Mouse (Mus musculus) frontal cortex, postnatal 36 days (tissue): ENCODE measurements around the gene Gal3st3.
"Not testable (repeated sequence)": the region's sequence is repeated elsewhere in the genome, so short reads cannot be mapped to it uniquely, and the experiment has no call there.

Experiments
- DNase-seq, 2 experiments: peaks; one replicate each; pipeline ENCODE4 v3.0.0; 2022; ENCODE audit warnings: low spot score in 2 of 2

Gal3st3 gene

DNA sequence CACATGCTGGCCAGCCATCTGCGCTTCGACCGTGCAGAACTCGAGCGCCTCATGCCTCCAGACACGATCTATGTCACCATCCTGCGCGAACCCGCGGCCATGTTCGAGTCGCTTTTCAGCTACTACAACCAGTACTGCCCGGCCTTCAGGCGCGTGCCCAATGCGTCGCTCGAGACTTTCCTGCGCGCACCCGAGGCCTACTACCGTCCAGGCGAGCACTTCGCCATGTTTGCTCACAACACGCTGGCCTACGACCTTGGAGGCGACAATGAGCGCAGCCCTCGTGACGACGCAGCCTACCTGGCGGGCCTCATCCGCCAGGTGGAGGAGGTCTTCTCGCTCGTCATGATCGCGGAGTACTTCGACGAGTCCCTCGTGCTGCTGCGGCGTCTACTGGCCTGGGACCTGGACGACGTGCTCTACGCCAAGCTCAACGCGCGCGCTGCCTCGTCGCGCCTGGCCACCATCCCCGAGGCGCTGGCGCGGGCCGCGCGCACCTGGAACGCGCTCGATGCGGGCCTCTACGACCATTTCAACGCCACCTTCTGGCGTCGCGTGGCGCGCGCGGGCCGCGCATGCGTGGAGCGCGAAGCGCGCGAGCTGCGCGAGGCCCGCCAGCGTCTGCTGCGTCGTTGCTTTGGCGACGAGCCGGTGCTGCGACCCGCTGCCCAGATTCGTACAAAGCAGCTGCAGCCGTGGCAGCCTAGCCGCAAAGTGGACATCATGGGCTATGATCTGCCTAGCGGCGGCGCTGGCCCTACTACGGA lies 9.0 kb downstream of the Gal3st3 start:
- no peak for DNase-seq

DNA sequence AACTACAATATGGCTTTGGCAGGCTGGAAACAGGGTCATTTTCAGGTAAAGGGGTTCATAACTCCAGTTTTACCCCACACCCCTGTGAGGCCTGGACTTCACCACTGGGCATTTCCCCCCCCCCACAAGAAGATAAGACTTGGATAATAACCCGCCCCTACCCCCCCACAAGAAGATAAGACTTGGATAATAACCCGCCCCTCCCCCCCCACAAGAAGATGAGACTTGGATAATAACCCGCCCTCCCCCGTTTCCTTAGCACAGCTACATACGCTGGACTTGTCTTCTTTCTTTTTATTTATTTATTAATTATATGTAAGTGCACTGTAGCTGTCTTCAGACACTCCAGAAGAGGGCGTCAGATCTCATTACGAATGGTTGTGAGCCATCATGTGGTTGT lies 10.9 kb downstream of the Gal3st3 start:
- no peak for DNase-seq

- DNase-seq, result no peak
These were observed 15.1 kb downstream of the Gal3st3 start for GRCm38 (mm10) chr19:5313189-5313588.

DNA sequence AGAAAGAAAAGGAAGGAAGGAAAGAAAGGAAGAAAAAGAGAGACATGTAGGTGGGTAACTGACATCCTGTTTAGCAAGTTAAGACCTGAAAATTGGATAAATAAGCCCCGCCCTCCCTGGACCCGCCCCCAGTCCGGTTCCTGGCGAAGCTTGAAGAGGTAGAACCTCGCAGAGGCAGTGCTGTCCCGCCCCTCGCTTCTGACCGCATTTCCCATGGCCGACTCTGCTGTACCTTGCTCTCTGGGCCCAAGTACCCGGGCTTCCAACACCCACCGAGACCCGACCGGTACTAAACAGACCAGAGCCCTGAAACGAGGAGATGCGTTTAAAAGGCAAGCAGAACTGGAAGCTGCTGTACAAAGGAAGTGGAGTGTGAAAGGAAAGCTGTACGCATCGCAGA lies 25.7 kb downstream of the Gal3st3 start:
- DNase-seq, result no peak

GRCm38 (mm10) chr19:5327970-5328369 lies 29.8 kb downstream of the Gal3st3 start:
- DNase-seq, result no peak

GRCm38 (mm10) chr19:5334741-5335140 lies 36.6 kb downstream of the Gal3st3 start:
- no peak for DNase-seq

DNA sequence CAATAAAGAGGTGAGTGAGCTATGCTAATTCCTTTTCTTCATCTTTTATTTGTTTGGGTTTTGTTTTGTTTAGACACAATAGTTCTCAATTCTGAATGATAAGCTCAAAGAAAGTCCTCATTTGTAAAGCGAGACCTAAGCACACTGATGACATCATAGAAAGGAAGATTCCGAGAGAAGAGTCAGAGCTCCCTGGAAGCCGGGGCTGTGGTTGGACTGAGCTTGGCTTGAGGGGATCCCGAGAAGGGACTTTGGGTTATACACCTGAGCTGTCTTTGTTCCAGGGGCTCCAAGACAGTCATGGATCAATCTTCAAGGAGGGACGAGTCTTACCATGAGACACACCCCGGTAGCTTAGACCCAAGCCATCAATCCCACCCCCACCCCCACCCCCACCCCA lies 37.3 kb downstream of the Gal3st3 start, which contains the start of gene Catsper1:
Catsper1 (plus strand) TSS at position 301 of the 400 bp plus-strand sequence.
- no peak for DNase-seq

DNA sequence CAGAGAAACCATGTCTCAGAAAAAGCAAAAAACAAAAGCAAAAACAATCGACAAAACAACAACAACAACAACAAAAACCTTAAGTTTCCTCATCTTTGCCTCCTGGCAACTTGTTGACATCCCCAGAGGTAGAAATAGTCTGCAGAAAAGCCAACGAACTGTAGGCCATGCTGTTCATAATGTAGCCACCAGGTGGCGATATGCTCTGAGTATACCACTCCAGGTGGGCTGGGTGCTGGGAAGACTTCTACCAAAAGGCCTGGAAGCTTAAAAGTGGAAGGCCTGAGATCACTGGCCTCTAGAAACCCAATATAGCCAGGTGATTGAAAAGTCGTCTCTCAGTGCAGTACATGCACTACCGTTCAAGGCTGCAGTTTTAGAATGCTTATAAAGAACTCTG lies 39.8 kb downstream of the Gal3st3 start:
- peak; percentile 68 to 78 for DNase-seq

- DNase-seq, result no peak
These were observed 43.2 kb downstream of the Gal3st3 start for GRCm38 (mm10) chr19:5341360-5341759.

DNA sequence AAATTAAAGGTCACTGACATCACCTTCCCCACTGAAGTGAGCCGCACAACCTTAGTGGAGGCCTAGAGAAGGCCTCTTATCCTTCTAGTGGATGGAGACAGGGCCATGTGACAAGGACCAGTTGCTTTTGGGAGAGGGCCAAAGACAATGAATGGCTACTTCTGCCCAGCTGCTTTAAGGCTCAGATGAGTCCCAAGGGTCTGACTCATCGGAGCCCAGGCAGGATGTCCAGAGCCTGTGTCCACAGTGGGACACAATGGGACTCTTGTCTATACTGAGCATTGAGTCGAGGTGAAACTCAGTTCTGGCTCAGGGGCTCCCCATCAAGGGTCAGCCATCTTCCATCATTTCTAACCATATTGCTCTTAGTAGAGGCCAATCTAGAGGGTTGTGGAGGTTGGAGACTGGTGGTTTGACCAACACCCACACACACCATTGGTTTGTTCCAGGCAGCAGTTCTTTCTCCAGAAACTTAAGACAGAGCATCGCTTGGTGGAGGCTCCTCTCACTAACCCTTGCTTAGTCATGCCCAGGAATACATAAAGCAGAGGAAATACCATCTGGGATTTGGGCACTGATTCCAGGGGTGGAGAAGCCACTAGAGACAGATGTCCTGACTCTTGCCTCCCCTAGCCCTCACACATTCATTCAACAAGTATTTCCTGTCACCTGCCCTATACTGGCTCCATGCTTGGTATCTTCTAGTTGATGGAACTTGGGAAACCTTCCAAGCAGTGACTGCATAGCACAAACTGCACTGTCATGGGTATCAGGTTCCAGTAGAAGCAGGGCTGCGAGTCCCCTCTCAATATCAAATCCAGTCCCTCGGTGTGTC lies 47.4 kb downstream of the Gal3st3 start:
- no peak for DNase-seq

DNA sequence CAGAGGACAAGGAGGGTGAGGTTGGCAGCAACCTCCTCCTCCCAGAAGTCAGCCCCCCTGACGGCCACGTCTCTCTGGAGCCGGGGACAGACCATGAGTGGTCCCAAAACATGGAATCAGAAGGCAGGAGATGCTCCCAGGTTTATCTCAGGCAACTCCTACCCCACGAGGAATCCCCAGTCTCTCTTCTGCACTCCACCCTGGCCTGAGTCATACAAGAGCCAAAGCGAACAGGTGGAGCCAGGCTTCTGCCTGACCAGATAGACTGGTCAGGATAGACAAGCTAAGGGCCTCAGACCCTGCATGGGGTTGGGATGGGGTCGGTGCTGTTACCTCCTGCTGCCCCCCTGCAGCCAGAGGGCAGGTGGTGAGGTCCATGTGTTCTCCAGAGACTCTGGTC lies 49.9 kb downstream of the Gal3st3 start:
- DNase-seq, result no peak

DNA sequence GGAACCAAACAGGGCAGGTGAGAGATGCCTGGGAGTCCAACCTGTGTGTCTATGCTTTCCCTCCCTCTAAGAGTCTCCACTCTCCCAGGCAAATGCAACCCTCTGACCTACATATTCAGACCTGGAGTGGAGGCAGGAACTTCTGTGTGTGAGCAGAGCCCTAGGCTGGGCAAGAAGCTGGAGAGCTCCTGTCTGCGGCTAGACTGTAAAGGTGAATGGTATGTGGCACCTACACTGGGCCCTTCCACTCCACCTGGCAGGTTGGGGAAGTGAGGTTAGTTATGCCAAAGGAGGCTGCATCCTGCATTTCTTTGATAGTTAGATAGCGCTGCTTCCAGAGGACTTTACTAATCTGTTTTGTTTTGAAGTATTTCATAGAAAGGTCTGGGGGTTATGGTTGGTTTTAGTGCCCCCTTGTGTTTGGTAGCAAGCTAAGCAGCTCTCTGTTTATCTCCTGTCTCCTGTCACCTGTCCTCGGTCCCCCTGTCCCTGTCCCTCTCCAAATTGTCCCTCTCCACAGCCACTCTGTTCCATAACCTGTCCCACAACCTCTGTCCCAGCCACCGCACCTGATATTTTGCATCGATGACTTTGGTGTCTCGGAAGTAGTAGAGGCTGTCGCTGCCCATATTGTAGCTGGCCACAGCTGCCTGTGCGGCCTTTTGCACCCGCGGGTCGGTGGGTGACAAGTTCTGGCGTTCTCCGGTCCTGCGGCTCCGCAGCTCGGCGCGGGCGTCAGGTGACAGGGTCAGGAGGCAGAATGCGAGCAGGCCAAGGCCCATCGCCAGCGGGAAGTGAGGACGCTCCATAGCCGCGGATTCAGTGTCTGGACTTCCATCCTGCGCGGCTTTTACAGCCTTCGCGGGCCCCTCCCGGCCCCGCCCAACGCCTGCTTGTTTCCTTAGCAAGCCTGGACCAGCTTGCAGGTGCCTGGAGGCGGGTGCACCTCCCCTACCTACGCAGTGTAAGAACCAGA lies 50.7 kb downstream of the Gal3st3 start:
- peak; percentile 34 to 39 for DNase-seq

DNA sequence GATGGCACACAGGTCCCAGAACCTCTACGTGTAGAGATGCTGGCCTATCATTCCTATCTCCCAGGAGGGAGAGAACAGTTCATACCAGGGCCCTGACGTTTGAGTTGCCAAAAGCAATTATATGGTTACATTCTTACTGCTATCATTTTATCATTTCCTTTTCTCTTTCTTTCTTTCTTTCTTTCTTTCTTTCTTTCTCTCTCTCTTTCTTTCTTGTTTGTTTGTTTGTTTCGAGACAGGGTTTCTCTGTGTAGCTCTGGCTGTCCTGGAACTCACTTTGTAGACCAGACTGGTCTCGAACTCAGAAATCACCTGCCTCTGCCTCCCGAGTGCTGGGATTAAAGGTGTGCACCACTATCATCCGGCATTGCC lies 51.4 kb downstream of the Gal3st3 start, which contains the start of gene Cst6:
Cst6 (minus strand) TSS at position 73 of the 372 bp plus-strand sequence.
- DNase-seq, result not testable (repeated sequence)

DNA sequence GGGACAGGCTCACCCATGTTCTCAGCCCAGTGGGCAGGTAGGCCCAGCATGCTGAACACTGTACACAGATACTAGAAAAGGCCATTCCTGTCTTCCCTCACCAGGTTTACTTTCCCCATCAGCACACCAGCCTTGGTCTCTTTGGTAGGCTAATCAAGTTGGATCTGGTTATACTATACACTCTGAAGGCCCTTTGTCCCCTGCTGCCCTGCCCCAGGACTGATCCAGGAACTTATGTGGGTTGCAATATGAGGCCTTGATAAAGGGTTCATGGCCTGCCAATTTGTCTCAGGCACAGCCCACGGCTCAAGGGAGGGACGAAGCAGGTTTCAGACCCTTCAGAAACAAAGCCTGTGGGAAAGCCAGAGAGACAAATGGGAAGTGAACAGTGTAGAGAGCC lies 55.5 kb downstream of the Gal3st3 start:
- DNase-seq, result no peak

- no peak for DNase-seq
These were observed 57.9 kb downstream of the Gal3st3 start for GRCm38 (mm10) chr19:5356080-5356479.
